Mouse (Mus musculus): ENCODE data around the gene Atrnl1.

Gene Atrnl1

GRCm38 (mm10) chr19:57610476-57611261, at the start of gene Atrnl1:
TSS of gene Atrnl1 (plus strand) at chr19:57611034.
- peak; percentile 81 to 88 for DNase-seq

- DNase-seq = no peak
Measured at GRCm38 (mm10) chr19:57561486-57561885, 49.3 kb upstream of the Atrnl1 start.

GRCm38 (mm10) chr19:57569040-57569439, 41.8 kb upstream of the Atrnl1 start:
- DNase-seq = no peak

GRCm38 (mm10) chr19:57572360-57573237, 38.2 kb upstream of the Atrnl1 start:
- DNase-seq = no peak

- DNase-seq = no peak
Measured at GRCm38 (mm10) chr19:57573470-57573869, 37.4 kb upstream of the Atrnl1 start.

- DNase-seq = no peak
Measured at GRCm38 (mm10) chr19:57575027-57575426, 35.8 kb upstream of the Atrnl1 start.

- DNase-seq = no peak
Measured at GRCm38 (mm10) chr19:57576836-57577235, 34.0 kb upstream of the Atrnl1 start.

- DNase-seq = no peak
Measured at GRCm38 (mm10) chr19:57577256-57577655, 33.6 kb upstream of the Atrnl1 start.

GRCm38 (mm10) chr19:57580962-57581361, 29.9 kb upstream of the Atrnl1 start:
- no peak for DNase-seq

- no peak for DNase-seq
Measured at GRCm38 (mm10) chr19:57585231-57585792, 25.5 kb upstream of the Atrnl1 start.

- no peak for DNase-seq
Measured at GRCm38 (mm10) chr19:57586172-57586571, 24.7 kb upstream of the Atrnl1 start.

GRCm38 (mm10) chr19:57589516-57589915, 21.3 kb upstream of the Atrnl1 start:
- no peak for DNase-seq

GRCm38 (mm10) chr19:57590895-57591294, 19.9 kb upstream of the Atrnl1 start:
- peak in 1 of 2 experiments; percentile 10 for DNase-seq

- DNase-seq = peak in 1 of 2 experiments; percentile 22
Measured at GRCm38 (mm10) chr19:57591631-57592030, 19.2 kb upstream of the Atrnl1 start.

- DNase-seq = no peak
Measured at GRCm38 (mm10) chr19:57592355-57592754, 18.5 kb upstream of the Atrnl1 start.

- DNase-seq = no peak
Measured at GRCm38 (mm10) chr19:57599126-57599525, 11.7 kb upstream of the Atrnl1 start.

- no peak for DNase-seq
Measured at GRCm38 (mm10) chr19:57600233-57600929, 10.5 kb upstream of the Atrnl1 start.

GRCm38 (mm10) chr19:57600930-57601328, 9.9 kb upstream of the Atrnl1 start:
- no peak for DNase-seq

- DNase-seq = no peak
Measured at GRCm38 (mm10) chr19:57603593-57603992, 7.2 kb upstream of the Atrnl1 start.

- no peak for DNase-seq
Measured at GRCm38 (mm10) chr19:57605941-57606340, 4.9 kb upstream of the Atrnl1 start.

GRCm38 (mm10) chr19:57606351-57606750, 4.5 kb upstream of the Atrnl1 start:
- no peak for DNase-seq

GRCm38 (mm10) chr19:57609361-57610057, 1.3 kb upstream of the Atrnl1 start:
- DNase-seq = no peak

All from spleen, adult 18-20 months (tissue).